15 mouse cellular contexts compared by ENCODE assay signal in the genomic region with DNA sequence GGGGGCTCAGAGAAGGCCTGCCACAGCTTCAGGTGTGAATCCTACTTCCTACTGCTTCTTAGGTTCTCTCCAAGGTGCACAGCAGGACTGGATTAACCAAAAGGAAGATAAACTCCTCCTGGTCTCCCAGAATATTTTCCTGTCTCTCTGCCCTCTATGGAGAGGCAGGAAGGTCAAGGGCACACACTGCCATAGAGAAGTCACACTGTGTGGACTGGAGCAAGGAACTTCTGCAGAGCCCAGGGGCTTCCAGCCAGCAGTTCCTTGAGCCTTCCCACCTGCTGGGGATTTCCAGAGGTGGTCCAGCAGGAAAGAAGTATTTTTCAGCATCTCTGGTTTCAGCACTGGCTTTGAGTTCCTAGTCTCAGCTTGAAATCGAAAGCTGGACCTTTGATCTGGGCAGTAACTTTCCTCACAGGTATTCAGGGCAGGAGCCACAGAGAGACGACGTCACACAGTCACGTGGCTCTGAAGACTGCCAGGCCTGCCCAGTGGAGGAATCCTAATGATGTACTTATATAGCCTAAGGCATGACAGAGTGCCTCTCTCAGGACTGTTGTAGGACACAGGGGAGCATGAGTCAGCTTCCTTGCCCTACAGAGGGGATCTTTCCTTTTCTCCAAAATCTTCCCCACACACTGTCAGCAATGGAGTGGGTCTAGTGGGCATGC. TPM values are rescaled to one million over a fixed set of nuclear protein-coding genes. Genes with fewer than 3 reads are reported as not detected.
DNase-seq lines count a peak whose midpoint lies in the region; ATAC-seq and TF ChIP-seq lines count a peak whose summit lies in the region.
"Had no signal": no experiment of that assay in that cellular context is flagged by ENCODE, and none has a peak within 500 bp of the region (broad histone marks: within the 10 kb centered on the region; RNA-seq: fewer than 3 reads in every experiment).

No protein-coding gene starts in this region.

- H3K79me2 ChIP-seq in CH12.LX (replicated peaks; ENCODE audit: control insufficient read depth, extremely low read depth, insufficient read depth, poor library complexity, severe bottlenecking), result no peaks in the 10 kb centered on the region

- TF ChIP-seq RAD21 in CH12.LX (IDR thresholded peaks at IDR 0.05; ENCODE audit: low read depth, low read length), result no peak

- H3K27me3 ChIP-seq in CH12.LX (replicated peaks), result no peaks in the 10 kb centered on the region
- H3K27me3 ChIP-seq in intestine, postnatal 0 days (replicated peaks; ENCODE audit: control insufficient read depth, insufficient read depth, low read length), result no peaks in the 10 kb centered on the region
- no peaks in the 10 kb centered on the region for H3K27me3 ChIP-seq in forebrain, embryonic 14.5 days (replicated peaks; ENCODE audit: control insufficient read depth, insufficient read depth, low read length)
- no peaks in the 10 kb centered on the region for H3K27me3 ChIP-seq in midbrain, embryonic 11.5 days (ENCODE audit: control insufficient read depth, insufficient read depth, low read length)
- H3K27me3 ChIP-seq: embryonic facial prominence, embryonic 15.5 days; hindbrain, embryonic 12.5 days; limb, embryonic 13.5 days; stomach, embryonic 15.5 days had no signal

- no peak overlapping the region for H3K4me3 ChIP-seq in CH12.LX (replicated peaks in 1 of 3; ENCODE audit: low read depth in 2 of 3, low read length in 2 of 3, poor library complexity in 1 of 3)
- H3K4me3 ChIP-seq in intestine, postnatal 0 days (ENCODE audit: low read depth, low read length), result no peak overlapping the region
- no peak overlapping the region for H3K4me3 ChIP-seq in forebrain, embryonic 14.5 days (ENCODE audit: low read depth, low read length)
- no peak overlapping the region for H3K4me3 ChIP-seq in midbrain, embryonic 11.5 days (ENCODE audit: low read depth, low read length)
- H3K4me3 ChIP-seq: embryonic facial prominence, embryonic 15.5 days; hindbrain, embryonic 12.5 days; limb, embryonic 13.5 days; stomach, embryonic 15.5 days had no signal

- H3K4me1 ChIP-seq in CH12.LX (ENCODE audit: control insufficient read depth in 1 of 2, insufficient read depth in 2 of 2), result peaks cover 7 to 43% of the 10 kb centered on the region in 2 experiments
- no peaks in the 10 kb centered on the region; the same call in 1 of the 2 replicates for H3K4me1 ChIP-seq in intestine, postnatal 0 days (replicated peaks; ENCODE audit: control insufficient read depth, insufficient read depth, low read length)
- no peaks in the 10 kb centered on the region for H3K4me1 ChIP-seq in forebrain, embryonic 14.5 days (ENCODE audit: control insufficient read depth, insufficient read depth, low read length)
- H3K4me1 ChIP-seq in midbrain, embryonic 11.5 days (ENCODE audit: control insufficient read depth, insufficient read depth, low read length), result no peaks in the 10 kb centered on the region
- H3K4me1 ChIP-seq: embryonic facial prominence, embryonic 15.5 days; hindbrain, embryonic 12.5 days; stomach, embryonic 15.5 days had no signal

- no peak overlapping the region for H3K4me2 ChIP-seq in CH12.LX (ENCODE audit: insufficient read depth, low read depth, poor library complexity, severe bottlenecking)
- H3K4me2 ChIP-seq in intestine, postnatal 0 days (replicated peaks; ENCODE audit: low read depth), result no peak overlapping the region
- H3K4me2 ChIP-seq in forebrain, embryonic 14.5 days (ENCODE audit: low read length), result no peak overlapping the region
- H3K4me2 ChIP-seq in midbrain, embryonic 11.5 days, result no peak overlapping the region
- H3K4me2 ChIP-seq: embryonic facial prominence, embryonic 15.5 days; heart, embryonic 11.5 days; hindbrain, embryonic 12.5 days; limb, embryonic 13.5 days; stomach, embryonic 15.5 days had no signal

- ATAC-seq in intestine, postnatal 0 days, result peak; percentile 98
- no peak for ATAC-seq in forebrain, embryonic 14.5 days
- ATAC-seq in midbrain, embryonic 11.5 days (ENCODE audit: low FRiP score), result no peak

- peak; percentile 53 for DNase-seq in 3134 (ENCODE audit: extremely low read depth, insufficient read length, low spot score)
- no peak for DNase-seq in CH12.LX (ENCODE audit: extremely low read depth)
- DNase-seq in kidney, postnatal 25 days, result peak; percentile 59 to 75
- DNase-seq in right cerebral cortex, postnatal 4 days, result no peak
- DNase-seq in forebrain, embryonic 14.5 days (ENCODE audit: low spot score), result no peak
- no peak for DNase-seq in midbrain, embryonic 11.5 days (ENCODE audit: low spot score, missing footprints)
- DNase-seq: cerebellum, adult 9-11 months; right cerebral cortex, postnatal 25 days; thymus, postnatal 4 days had no signal

- TF ChIP-seq EP300 in CH12.LX (IDR thresholded peaks at IDR 0.05; ENCODE audit: low read length), result no peak

- H3K9ac ChIP-seq in CH12.LX (ENCODE audit: insufficient read depth, low read depth), result no peak overlapping the region
- no peak overlapping the region for H3K9ac ChIP-seq in intestine, postnatal 0 days (ENCODE audit: low read depth, low read length)
- no peak overlapping the region for H3K9ac ChIP-seq in forebrain, embryonic 14.5 days (ENCODE audit: low read length)
- H3K9ac ChIP-seq in midbrain, embryonic 11.5 days (ENCODE audit: low read length), result no peak overlapping the region
- H3K9ac ChIP-seq: embryonic facial prominence, embryonic 15.5 days; hindbrain, embryonic 12.5 days; limb, embryonic 13.5 days; stomach, embryonic 15.5 days had no signal

- in situ Hi-C loops in CH12.LX (cut with MboI; ENCODE audit: low pct_ligation_motif_present, low pct_unique_long_range_greater_than_20kb, low sequenced_read_pairs), result no loop called here

- H3K27ac ChIP-seq in CH12.LX (ENCODE audit: insufficient read depth, low read depth), result no peak overlapping the region
- no peak overlapping the region for H3K27ac ChIP-seq in intestine, postnatal 0 days (ENCODE audit: low read depth, low read length)
- H3K27ac ChIP-seq in forebrain, embryonic 14.5 days (ENCODE audit: low read depth, low read length), result no peak overlapping the region
- H3K27ac ChIP-seq in midbrain, embryonic 11.5 days (ENCODE audit: low read depth, low read length), result no peak overlapping the region
- H3K27ac ChIP-seq: embryonic facial prominence, embryonic 15.5 days; hindbrain, embryonic 12.5 days; limb, embryonic 13.5 days; stomach, embryonic 15.5 days had no signal

- 9% methylated on average over 4 of the region's 4 CpGs for WGBS in intestine, postnatal 0 days
- WGBS in forebrain, embryonic 14.5 days, result 33% methylated on average over 4 of the region's 4 CpGs
- 38% methylated on average over 4 of the region's 4 CpGs for WGBS in midbrain, embryonic 11.5 days

- no peak for TF ChIP-seq POLR2A in CH12.LX (IDR thresholded peaks at IDR 0.05; ENCODE audit: low read depth, low read length)

- dilution Hi-C loops in CH12.LX (cut with MboI; ENCODE audit: extremely low pct_ligation_motif_present, extremely low pct_unique_long_range_greater_than_20kb, low sequenced_read_pairs), result no loop called here

- no peaks in the 10 kb centered on the region for H3K9me3 ChIP-seq in CH12.LX (replicated peaks; ENCODE audit: low read length)
- no peaks in the 10 kb centered on the region for H3K9me3 ChIP-seq in intestine, postnatal 0 days (ENCODE audit: control insufficient read depth)
- H3K9me3 ChIP-seq in forebrain, embryonic 14.5 days (replicated peaks; ENCODE audit: control insufficient read depth, low read length), result no peaks in the 10 kb centered on the region
- H3K9me3 ChIP-seq in midbrain, embryonic 11.5 days (ENCODE audit: control insufficient read depth, low read length), result no peaks in the 10 kb centered on the region
- H3K9me3 ChIP-seq: embryonic facial prominence, embryonic 15.5 days; hindbrain, embryonic 12.5 days; limb, embryonic 13.5 days; stomach, embryonic 15.5 days had no signal

- no peak for TF ChIP-seq CTCF in CH12.LX (conservative IDR thresholded peaks at IDR 0.05 in 1 of 2, IDR thresholded peaks at IDR 0.05 in 1 of 2; ENCODE audit: low read depth in 2 of 2, low read length in 2 of 2)
- TF ChIP-seq CTCF in intestine, postnatal 0 days (IDR thresholded peaks at IDR 0.05; ENCODE audit: low read depth), result no peak

- H3K36me3 ChIP-seq in CH12.LX (replicated peaks in 1 of 2; ENCODE audit: control insufficient read depth in 1 of 2, insufficient read depth in 1 of 2, low read length in 1 of 2), result no peaks in the 10 kb centered on the region
- H3K36me3 ChIP-seq in intestine, postnatal 0 days (ENCODE audit: control insufficient read depth, insufficient read depth), result no peaks in the 10 kb centered on the region
- no peaks in the 10 kb centered on the region for H3K36me3 ChIP-seq in forebrain, embryonic 14.5 days (ENCODE audit: control insufficient read depth, insufficient read depth, low read length)
- H3K36me3 ChIP-seq in midbrain, embryonic 11.5 days (ENCODE audit: control insufficient read depth, insufficient read depth, low read length), result no peaks in the 10 kb centered on the region
- H3K36me3 ChIP-seq: embryonic facial prominence, embryonic 15.5 days; hindbrain, embryonic 12.5 days; limb, embryonic 13.5 days; stomach, embryonic 15.5 days had no signal

TF ChIP-seq in CH12.LX, 34 proteins besides CTCF, POLR2A, EP300 and RAD21 (continues in another document):
- TF ChIP-seq BHLHE40 (IDR thresholded peaks at IDR 0.05; ENCODE audit: low read depth, low read length) (peak; percentile 75), TCF12 (IDR thresholded peaks at IDR 0.05; ENCODE audit: low read depth, low read length) (no peak)

RNA-seq across cellular contexts. Expression of a gene that starts 14.7 kb away (rescaled TPM):
- 32.7 and 39.8 TPM in 2 replicates for total RNA-seq in CH12.LX (2012; rRNA removed)
- 38.8 and 39.1 TPM in 2 replicates for total RNA-seq in CH12.LX (2014; rRNA removed)
- polyA plus RNA-seq in CH12.LX (2012; ENCODE audit: insufficient read length, low read depth), result 62.3 and 69.6 TPM in 2 replicates
- polyA plus RNA-seq in intestine, postnatal 0 days (2015; fragmentation: Nextera tagmentation; extraction: Ambion mirVana), result 0.42 and 0.64 TPM in 2 replicates
- 0.12 and 0.15 TPM in 2 replicates for polyA plus RNA-seq in forebrain, embryonic 14.5 days (2014; fragmentation: Nextera tagmentation; extraction: Ambion mirVana)
- polyA plus RNA-seq in midbrain, embryonic 11.5 days (2014; fragmentation: Nextera tagmentation; extraction: Ambion mirVana), result 0.14 and 0.34 TPM in 2 replicates

RNA-seq across cellular contexts. Expression of a gene that starts 18.0 kb away (rescaled TPM):
- total RNA-seq in CH12.LX (2012; rRNA removed), result 0.63 and 0.68 TPM in 2 replicates
- 0.18 TPM in 1 of 2 replicates, not detected in the other for total RNA-seq in CH12.LX (2014; rRNA removed)
- 1.7 and 1.8 TPM in 2 replicates for polyA plus RNA-seq in CH12.LX (2012; ENCODE audit: insufficient read length, low read depth)
- 1.7 and 1.9 TPM in 2 replicates for polyA plus RNA-seq in intestine, postnatal 0 days (2015; fragmentation: Nextera tagmentation; extraction: Ambion mirVana)
- 38.9 and 45.8 TPM in 2 replicates for polyA plus RNA-seq in forebrain, embryonic 14.5 days (2014; fragmentation: Nextera tagmentation; extraction: Ambion mirVana)
- polyA plus RNA-seq in midbrain, embryonic 11.5 days (2014; fragmentation: Nextera tagmentation; extraction: Ambion mirVana), result 24.5 and 25.0 TPM in 2 replicates

RNA-seq across cellular contexts. Expression of a gene that starts 53.4 kb away (rescaled TPM):
- total RNA-seq in CH12.LX (2012; rRNA removed), result 163 and 169 TPM in 2 replicates
- total RNA-seq in CH12.LX (2014; rRNA removed), result 152 TPM in 2 replicates
- polyA plus RNA-seq in CH12.LX (2012; ENCODE audit: insufficient read length, low read depth), result 162 and 176 TPM in 2 replicates
- polyA plus RNA-seq in intestine, postnatal 0 days (2015; fragmentation: Nextera tagmentation; extraction: Ambion mirVana), result 29.6 and 32.4 TPM in 2 replicates
- polyA plus RNA-seq in forebrain, embryonic 14.5 days (2014; fragmentation: Nextera tagmentation; extraction: Ambion mirVana), result 40.7 and 49.4 TPM in 2 replicates
- polyA plus RNA-seq in midbrain, embryonic 11.5 days (2014; fragmentation: Nextera tagmentation; extraction: Ambion mirVana), result 66.5 and 71.8 TPM in 2 replicates

Comparison
In these comparisons a context has a peak if more than half of its experiments do, and no peak if none do; other contexts are left out.
1. DNase-seq: peak in 3134 (single experiment) and kidney, postnatal 25 days (2 of 2); none in CH12.LX (single experiment), right cerebral cortex, postnatal 4 days (single experiment), forebrain, embryonic 14.5 days (single experiment) and midbrain, embryonic 11.5 days (single experiment).
2. RNA of a gene that starts 14.7 kb away (polyA plus RNA-seq): 62.3 to 69.6 TPM in CH12.LX; 0.42 to 0.64 TPM in intestine, postnatal 0 days, 0.12 to 0.15 TPM in forebrain, embryonic 14.5 days and 0.14 to 0.34 TPM in midbrain, embryonic 11.5 days; every median in the first group is over 10 times any median in the second.